Mouse (Mus musculus): ENCODE measurements around the gene Myrip.
"Not testable (repeated sequence)": the region's sequence is repeated elsewhere in the genome, so short reads cannot be mapped to it uniquely, and the experiment has no call there.

DNA sequence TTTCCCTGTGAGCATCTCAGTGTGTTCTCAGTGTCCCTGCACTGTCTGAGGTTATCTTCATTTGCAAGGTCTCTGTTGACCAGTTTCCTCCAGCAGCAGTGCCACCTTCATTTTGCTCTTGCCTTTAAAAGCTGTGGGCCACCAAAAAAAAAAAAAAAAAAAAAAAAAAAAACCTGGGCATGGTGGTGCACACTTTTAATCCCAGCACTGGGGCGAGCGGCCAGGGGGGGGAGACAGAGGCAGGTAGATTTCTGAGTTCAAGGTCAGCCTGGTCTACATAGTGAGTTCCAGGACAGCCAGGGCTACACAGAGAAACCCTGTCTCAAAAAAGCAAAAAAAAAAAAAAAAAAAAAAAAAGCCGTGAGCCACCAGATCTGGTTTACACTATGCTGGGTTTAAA, 29.7 kb downstream of the Myrip start:
- not testable (repeated sequence) for TF ChIP-seq POLR2A (IDR thresholded peaks at IDR 0.05; ENCODE audit: insufficient read depth, low read depth, low read length); EP300 (IDR thresholded peaks at IDR 0.05; ENCODE audit: insufficient read depth, low read depth, low read length); CTCF (IDR thresholded peaks at IDR 0.05)

Measured in heart, adult 2 months (tissue).